Mouse (Mus musculus): ENCODE results near the gene Nectin2. TPM values are rescaled to one million over a fixed set of nuclear protein-coding genes. Genes with fewer than 3 reads are reported as not detected.

Nectin2 gene
- polyA plus RNA-seq, 1 experiment from 2014 or later, result 34.6 TPM

DNA sequence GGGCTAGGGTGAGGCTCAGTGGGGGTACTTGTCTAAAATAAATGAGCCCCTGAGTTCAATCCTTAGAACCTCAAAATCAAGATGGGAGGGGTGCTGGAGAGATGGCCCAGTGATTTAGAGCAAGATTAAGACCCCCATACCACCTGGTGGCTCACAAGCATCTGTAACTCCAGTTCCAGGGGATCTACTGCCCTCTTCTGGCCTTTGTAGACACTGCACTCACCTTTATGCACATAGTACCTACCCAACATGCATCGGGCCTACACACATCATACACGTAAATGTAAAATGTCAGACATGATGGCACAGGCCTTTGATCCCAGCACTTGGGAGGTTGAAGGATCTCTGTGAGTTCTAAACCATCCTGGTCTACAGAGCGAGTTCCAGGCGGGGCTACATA lies 32.4 kb upstream of the Nectin2 start:
- Histone ChIP-seq H3K4me1 (no peaks in the 10 kb centered on the region), H3K4me2 (no peak overlapping the region), H3K27me3 (no peaks in the 10 kb centered on the region), H3K27ac (no peak overlapping the region), H3K36me3 (ENCODE audit: poor library complexity, severe bottlenecking) (no peaks in the 10 kb centered on the region), H3K9me3 (replicated peaks) (0 out of 2 replicates have a peak, but pooled peaks cover 2% of the 10 kb centered on the region), H3K9ac (no peak overlapping the region), H3K4me3 (no peak overlapping the region)
- no peak for ATAC-seq
- WGBS, result 95% methylated on average over 4 of the region's 4 CpGs

DNA sequence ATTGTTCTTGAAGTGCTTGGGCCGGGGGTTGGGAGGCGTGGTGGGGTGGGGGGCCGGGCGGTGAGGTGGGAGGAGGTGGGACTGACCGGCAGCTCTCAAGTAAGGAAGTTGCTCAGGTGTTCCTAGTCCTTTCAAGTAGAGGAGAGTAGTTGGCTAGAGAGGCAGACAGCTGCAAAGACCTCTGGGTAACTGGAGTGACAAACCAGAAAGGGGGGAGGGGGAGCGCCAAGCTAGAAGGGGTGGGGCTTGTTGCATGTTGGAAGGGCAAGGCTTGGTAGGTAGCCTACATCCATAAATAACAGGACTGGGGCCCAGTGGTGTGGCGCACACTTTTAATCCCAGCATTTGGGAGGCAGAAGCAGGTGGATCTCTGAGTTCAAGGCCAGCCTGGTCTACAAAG lies 31.5 kb upstream of the Nectin2 start:
- no peak for ATAC-seq
- no peaks in the 10 kb centered on the region for H3K36me3 ChIP-seq (ENCODE audit: poor library complexity, severe bottlenecking)
- no peaks in the 10 kb centered on the region for H3K4me1 ChIP-seq
- no peak overlapping the region for H3K27ac ChIP-seq
- H3K27me3 ChIP-seq, result no peaks in the 10 kb centered on the region
- 86% methylated on average over 7 of the region's 7 CpGs for WGBS
- H3K9me3 ChIP-seq (replicated peaks), result 0 out of 2 replicates have a peak, but pooled peaks cover 2% of the 10 kb centered on the region
- no peak overlapping the region for H3K4me3 ChIP-seq
- H3K4me2 ChIP-seq, result no peak overlapping the region
- H3K9ac ChIP-seq, result no peak overlapping the region

DNA sequence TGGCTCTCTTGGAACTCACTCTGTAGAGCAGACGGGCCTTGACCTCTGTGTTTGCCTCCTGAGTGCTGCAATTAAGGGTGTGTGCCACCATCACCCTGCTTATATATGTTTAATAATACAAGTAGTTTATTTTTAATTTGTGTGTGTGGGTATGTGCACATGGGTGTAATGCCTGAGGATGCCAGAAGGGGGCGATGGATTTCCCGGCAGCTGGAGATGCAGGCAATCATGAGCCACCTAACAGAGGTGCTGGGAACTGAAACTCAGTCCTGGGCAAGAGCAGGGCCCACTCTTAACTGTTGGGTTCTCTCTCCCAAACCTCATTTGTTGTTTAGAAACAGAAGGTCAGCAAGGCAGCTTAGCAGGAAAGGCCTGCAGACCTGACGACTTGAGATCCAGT lies 29.6 kb upstream of the Nectin2 start:
- Histone ChIP-seq H3K9ac (no peak overlapping the region), H3K4me1 (no peaks in the 10 kb centered on the region), H3K27me3 (no peaks in the 10 kb centered on the region), H3K36me3 (ENCODE audit: poor library complexity, severe bottlenecking) (no peaks in the 10 kb centered on the region), H3K4me2 (no peak overlapping the region), H3K27ac (no peak overlapping the region), H3K9me3 (replicated peaks) (0 out of 2 replicates have a peak, but pooled peaks cover 2% of the 10 kb centered on the region), H3K4me3 (no peak overlapping the region)
- no peak for ATAC-seq
- 75% methylated on average over 4 of the region's 4 CpGs for WGBS

GRCm38 (mm10) chr7:19778645-19779044 lies 28.4 kb upstream of the Nectin2 start:
- no peak for ATAC-seq
- no peak overlapping the region for H3K27ac ChIP-seq
- H3K36me3 ChIP-seq (ENCODE audit: poor library complexity, severe bottlenecking), result no peaks in the 10 kb centered on the region
- H3K4me3 ChIP-seq, result no peak overlapping the region
- no peaks in the 10 kb centered on the region for H3K4me1 ChIP-seq
- WGBS, result 86% methylated on average over 8 of the region's 8 CpGs
- no peak overlapping the region for H3K4me2 ChIP-seq
- H3K9ac ChIP-seq, result no peak overlapping the region
- H3K9me3 ChIP-seq (replicated peaks), result 0 out of 2 replicates have a peak, but pooled peaks cover 2% of the 10 kb centered on the region
- no peaks in the 10 kb centered on the region for H3K27me3 ChIP-seq

GRCm38 (mm10) chr7:19777049-19777723 lies 26.9 kb upstream of the Nectin2 start:
- no peak for ATAC-seq
- Histone ChIP-seq H3K9me3 (replicated peaks) (0 out of 2 replicates have a peak, but pooled peaks cover 2% of the 10 kb centered on the region), H3K36me3 (ENCODE audit: poor library complexity, severe bottlenecking) (no peaks in the 10 kb centered on the region), H3K4me1 (no peaks in the 10 kb centered on the region), H3K27me3 (0 out of 2 replicates have a peak, but pooled peaks cover 1% of the 10 kb centered on the region), H3K4me2 (no peak overlapping the region), H3K9ac (no peak overlapping the region), H3K4me3 (no peak overlapping the region), H3K27ac (no peak overlapping the region)
- WGBS, result 93% methylated on average over 11 of the region's 11 CpGs

DNA sequence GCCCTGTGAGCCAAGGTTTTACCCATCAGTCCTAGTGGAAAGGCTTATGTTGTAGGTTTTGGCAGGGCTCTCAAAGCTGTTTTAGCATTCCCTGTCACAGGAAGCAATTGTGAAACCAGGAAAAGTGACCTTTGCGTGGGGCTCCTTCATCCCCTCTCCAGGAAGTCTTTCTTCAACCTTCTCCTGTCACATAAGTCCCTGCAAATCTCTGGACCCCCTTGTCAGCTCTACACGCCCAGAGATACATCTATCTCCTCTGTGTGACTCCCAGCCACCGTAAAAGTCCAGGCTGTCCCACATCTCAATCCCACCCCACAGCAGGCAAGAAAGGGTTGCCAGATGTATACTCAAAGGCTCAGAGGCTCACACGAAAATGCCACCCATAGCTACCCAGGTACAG lies 21.4 kb upstream of the Nectin2 start:
- H3K27ac ChIP-seq, result no peak overlapping the region
- peaks cover 17% of the 10 kb centered on the region for H3K4me1 ChIP-seq
- peaks cover 44% of the 10 kb centered on the region for H3K27me3 ChIP-seq
- H3K4me2 ChIP-seq, result no peak overlapping the region
- ATAC-seq, result no peak
- no peak overlapping the region for H3K9ac ChIP-seq
- 60% methylated on average over 4 of the region's 4 CpGs for WGBS
- no peak overlapping the region for H3K4me3 ChIP-seq
- no peaks in the 10 kb centered on the region for H3K36me3 ChIP-seq (ENCODE audit: poor library complexity, severe bottlenecking)
- H3K9me3 ChIP-seq (replicated peaks), result no peaks in the 10 kb centered on the region; the same call in 1 of the 2 replicates

GRCm38 (mm10) chr7:19770984-19771391 lies 20.7 kb upstream of the Nectin2 start, which contains the start of gene Bcam:
Bcam (minus strand) TSS chr7:19771016.
- Histone ChIP-seq H3K27me3 (peaks cover 44% of the 10 kb centered on the region), H3K9ac (peak within 1 kb of the TSS; percentile 64), H3K36me3 (ENCODE audit: poor library complexity, severe bottlenecking) (no peaks in the 10 kb centered on the region), H3K4me1 (peaks cover 17% of the 10 kb centered on the region), H3K27ac (no peak within 1 kb of the TSS), H3K4me2 (peak within 1 kb of the TSS; percentile 70), H3K4me3 (peak within 1 kb of the TSS; percentile 37), H3K9me3 (replicated peaks) (no peaks in the 10 kb centered on the region; the same call in 1 of the 2 replicates)
- WGBS, result 5% methylated on average over 9 of the region's 9 CpGs
- peak; percentile 53; the same call in 1 of the 2 replicates for ATAC-seq

DNA sequence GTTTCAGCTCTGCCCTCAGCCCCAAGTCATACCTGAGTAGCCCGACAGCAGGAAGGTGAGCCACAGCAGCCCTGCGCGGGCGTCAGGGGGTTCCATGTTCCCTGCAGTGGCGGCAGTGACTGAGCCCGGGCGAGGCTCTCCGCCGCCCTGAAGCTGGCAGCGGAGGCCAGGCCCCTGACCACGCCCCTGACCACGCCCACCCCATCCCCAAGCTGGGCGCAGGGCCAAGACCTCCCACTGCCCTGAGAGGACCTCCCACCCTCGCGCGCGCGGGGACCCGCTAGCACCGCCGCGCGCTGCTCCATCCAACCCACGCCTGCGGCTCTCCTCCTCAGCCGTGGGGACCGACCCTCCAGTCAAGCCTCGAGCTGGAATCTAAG lies 20.1 kb upstream of the Nectin2 start:
- no peak overlapping the region for H3K27ac ChIP-seq
- ATAC-seq, result peak; percentile 83
- H3K36me3 ChIP-seq (ENCODE audit: poor library complexity, severe bottlenecking), result no peaks in the 10 kb centered on the region
- H3K4me1 ChIP-seq, result peaks cover 17% of the 10 kb centered on the region
- H3K4me2 ChIP-seq, result peak overlapping the region; percentile 70
- H3K9me3 ChIP-seq (replicated peaks), result no peaks in the 10 kb centered on the region; the same call in 1 of the 2 replicates
- 0% methylated on average over 28 of the region's 28 CpGs for WGBS
- peaks cover 44% of the 10 kb centered on the region for H3K27me3 ChIP-seq
- H3K9ac ChIP-seq, result peak overlapping the region; percentile 64
- peak overlapping the region; percentile 37 for H3K4me3 ChIP-seq

DNA sequence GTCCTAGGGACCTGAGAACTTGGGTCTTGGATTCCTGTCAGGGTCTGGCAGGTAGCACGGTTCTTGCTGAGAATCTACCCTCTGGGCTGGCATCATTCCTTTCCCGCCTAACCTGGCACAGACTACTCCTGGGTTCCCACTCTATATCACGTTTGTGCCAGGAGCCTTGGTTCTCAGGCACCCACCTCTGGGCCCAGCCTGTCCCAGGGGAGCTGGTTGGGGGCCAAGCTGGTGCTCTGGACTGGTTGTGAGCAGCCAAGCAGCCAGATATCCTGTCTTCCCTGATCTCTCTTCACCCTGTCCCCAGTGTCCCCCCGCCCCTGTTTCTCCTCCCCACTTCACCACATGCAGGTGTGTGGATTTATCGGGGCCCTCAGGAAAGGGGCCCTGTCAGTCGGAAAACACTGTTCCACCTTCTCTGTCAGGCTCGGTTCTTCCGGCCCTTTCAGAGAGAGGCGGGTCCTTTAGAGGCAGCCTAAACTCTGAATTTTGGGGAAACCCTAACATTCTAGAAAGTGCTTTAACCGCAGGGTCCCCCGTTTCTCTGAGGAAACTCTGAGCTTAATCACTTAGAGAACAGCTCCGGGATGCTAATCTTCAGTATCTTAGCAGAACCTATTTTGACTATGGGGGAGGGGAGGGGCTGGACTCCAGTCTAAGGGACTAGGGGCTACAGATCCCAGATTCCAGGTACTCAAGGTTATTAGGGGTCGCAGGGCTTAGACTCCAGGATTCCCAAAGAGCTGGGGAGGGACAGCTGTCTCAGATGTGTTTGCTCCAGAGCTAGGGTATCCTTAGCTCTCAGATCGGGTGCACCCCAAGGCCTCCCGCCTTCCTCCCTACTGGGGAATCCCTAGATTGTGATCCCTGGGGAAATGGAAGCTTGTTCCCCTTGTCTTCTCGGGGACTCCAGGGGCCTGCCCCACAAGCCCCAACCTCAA lies 19.4 kb upstream of the Nectin2 start:
- no peaks in the 10 kb centered on the region for H3K36me3 ChIP-seq (ENCODE audit: poor library complexity, severe bottlenecking)
- H3K4me3 ChIP-seq, result peak overlapping the region; percentile 37
- peaks cover 44% of the 10 kb centered on the region for H3K27me3 ChIP-seq
- no peaks in the 10 kb centered on the region; the same call in 1 of the 2 replicates for H3K9me3 ChIP-seq (replicated peaks)
- ATAC-seq, result peak; percentile 5; the same call in 1 of the 2 replicates
- peak overlapping the region; percentile 70 for H3K4me2 ChIP-seq
- no peak overlapping the region for H3K27ac ChIP-seq
- H3K9ac ChIP-seq, result peak overlapping the region; percentile 64
- WGBS, result 9% methylated on average over 16 of the region's 16 CpGs
- peaks cover 17% of the 10 kb centered on the region for H3K4me1 ChIP-seq

DNA sequence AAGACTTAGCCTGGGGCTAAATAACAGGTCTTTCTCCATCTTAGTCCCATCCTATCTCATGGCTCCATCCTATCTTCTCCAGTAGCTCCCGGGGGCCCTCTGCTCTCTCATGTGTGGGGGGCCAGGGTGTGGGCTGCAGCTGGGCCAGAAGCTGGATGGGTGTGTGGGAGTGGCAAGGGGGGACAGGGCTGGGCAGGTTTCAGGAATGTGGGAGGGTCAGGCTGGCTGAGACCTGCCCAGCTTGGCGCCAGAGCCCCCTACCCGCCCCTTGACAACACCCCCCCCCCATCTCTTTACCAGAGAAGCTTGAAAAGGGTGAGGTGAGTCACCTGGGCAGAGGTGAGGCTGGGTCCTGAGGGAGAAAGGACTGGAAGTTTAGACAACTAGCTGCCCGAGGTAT lies 18.7 kb upstream of the Nectin2 start:
- H3K9me3 ChIP-seq (replicated peaks), result no peaks in the 10 kb centered on the region; the same call in 1 of the 2 replicates
- ATAC-seq, result no peak
- peaks cover 44% of the 10 kb centered on the region for H3K27me3 ChIP-seq
- H3K4me1 ChIP-seq, result peaks cover 17% of the 10 kb centered on the region
- H3K4me2 ChIP-seq, result no peak overlapping the region
- no peak overlapping the region for H3K4me3 ChIP-seq
- no peak overlapping the region for H3K9ac ChIP-seq
- H3K36me3 ChIP-seq (ENCODE audit: poor library complexity, severe bottlenecking), result no peaks in the 10 kb centered on the region
- H3K27ac ChIP-seq, result no peak overlapping the region
- WGBS, result 30% methylated on average over 4 of the region's 4 CpGs

DNA sequence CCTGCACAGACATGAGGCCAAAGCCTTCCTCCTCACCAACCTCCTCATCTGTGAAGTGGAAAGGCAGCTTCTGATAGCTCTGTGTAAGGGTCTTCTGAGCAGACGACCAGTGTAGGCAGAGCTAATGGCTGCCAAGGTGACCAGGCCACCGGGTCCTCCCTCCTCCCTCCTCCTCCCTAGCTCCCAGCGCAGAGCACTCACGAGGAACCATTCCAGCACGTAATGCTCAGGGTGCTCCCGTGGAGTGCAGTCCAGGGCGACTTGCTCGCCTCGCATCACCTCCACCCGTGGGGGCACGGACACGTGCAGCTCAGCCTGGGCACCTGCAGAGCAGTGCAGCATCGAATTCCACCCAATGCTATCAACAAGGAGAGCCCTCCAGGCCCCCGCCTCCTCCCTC lies 18.0 kb upstream of the Nectin2 start:
- Histone ChIP-seq H3K9ac (no peak overlapping the region), H3K9me3 (replicated peaks) (no peaks in the 10 kb centered on the region; the same call in 1 of the 2 replicates), H3K36me3 (ENCODE audit: poor library complexity, severe bottlenecking) (no peaks in the 10 kb centered on the region), H3K27me3 (peaks cover 44% of the 10 kb centered on the region), H3K27ac (no peak overlapping the region), H3K4me1 (peaks cover 17% of the 10 kb centered on the region), H3K4me3 (no peak overlapping the region), H3K4me2 (no peak overlapping the region)
- no peak for ATAC-seq
- WGBS, result 74% methylated on average over 14 of the region's 14 CpGs

- Histone ChIP-seq H3K4me1 (peaks cover 2% of the 10 kb centered on the region), H3K4me2 (no peak overlapping the region), H3K9me3 (replicated peaks) (no peaks in the 10 kb centered on the region), H3K27me3 (peaks cover 17% of the 10 kb centered on the region), H3K27ac (no peak overlapping the region), H3K36me3 (ENCODE audit: poor library complexity, severe bottlenecking) (no peaks in the 10 kb centered on the region), H3K9ac (no peak overlapping the region), H3K4me3 (no peak overlapping the region)
- 90% methylated on average over 9 of the region's 9 CpGs for WGBS
- ATAC-seq, result no peak
Measured at GRCm38 (mm10) chr7:19764581-19764980, 14.3 kb upstream of the Nectin2 start.
